Mouse (Mus musculus): ENCODE results near the gene LTO1. TPM values are rescaled to one million over a fixed set of nuclear protein-coding genes. Genes with fewer than 3 reads are reported as not detected.
A peak's percentile ranks its signal among the peaks of the same experiment; 100 is the strongest.
"Not testable (repeated sequence)": the region's sequence is repeated elsewhere in the genome, so short reads cannot be mapped to it uniquely, and the experiment has no call there.

Gene LTO1
- polyA plus RNA-seq, 1 experiment, result 38.0 TPM

GRCm38 (mm10) chr7:144887672-144888071, 27.2 kb upstream of the LTO1 start:
- Histone ChIP-seq H3K27ac (ENCODE audit: insufficient read depth, low read length) (no peak overlapping the region), H3K4me1 (ENCODE audit: control insufficient read depth, insufficient read depth, low read length) (no peaks in the 10 kb centered on the region), H3K27me3 (ENCODE audit: control insufficient read depth, insufficient read depth, low read length) (no peaks in the 10 kb centered on the region), H3K4me3 (replicated peaks; ENCODE audit: insufficient read depth, low read depth, low read length) (no peak overlapping the region)
- 93% methylated on average over 2 of the region's 2 CpGs for WGBS
- DNase-seq, result no peak
- TF ChIP-seq POLR2A (IDR thresholded peaks at IDR 0.05; ENCODE audit: borderline replicate concordance, insufficient read depth, low read length) (no peak), CTCF (IDR thresholded peaks at IDR 0.05; ENCODE audit: borderline replicate concordance, insufficient read depth, low read depth, low read length) (no peak)

DNA sequence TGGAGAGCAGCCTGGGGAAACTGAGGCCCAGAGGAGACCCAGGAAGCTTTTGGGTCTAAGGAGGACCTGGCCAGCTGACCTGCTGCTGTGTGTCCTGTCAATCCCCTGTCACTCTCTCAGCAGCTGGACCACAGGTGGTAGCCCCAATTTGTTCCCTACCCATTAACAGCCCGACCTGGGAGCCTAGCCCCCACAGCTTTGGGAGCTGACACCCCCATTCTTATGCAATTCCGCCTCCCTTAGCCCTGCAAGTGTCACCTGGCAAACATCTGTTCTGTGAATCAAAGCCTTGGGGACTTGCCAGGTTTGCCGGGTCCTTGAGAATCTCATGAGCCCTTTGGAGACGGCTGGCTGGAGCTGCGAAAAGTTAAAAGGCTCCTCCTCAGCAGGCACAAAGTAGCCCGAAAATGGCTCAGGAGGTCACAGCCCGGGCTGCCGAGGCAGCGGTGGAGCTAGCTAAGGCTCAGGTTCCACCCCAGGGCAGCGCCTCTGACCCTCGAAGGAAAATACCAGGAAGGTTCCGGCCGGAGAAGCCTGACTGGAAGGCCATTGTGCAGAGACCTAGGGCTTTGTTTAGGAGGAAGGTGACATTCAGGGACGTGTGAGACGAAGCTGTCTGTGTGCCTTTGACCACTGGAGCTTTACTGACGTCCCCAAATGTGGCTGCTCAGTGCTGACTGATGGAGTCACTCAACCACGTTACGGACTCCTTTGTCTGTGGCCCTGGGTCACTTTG, 26.2 kb upstream of the LTO1 start:
- H3K27me3 ChIP-seq (ENCODE audit: control insufficient read depth, insufficient read depth, low read length), result no peaks in the 10 kb centered on the region
- no peak for DNase-seq
- 15% methylated on average over 18 of the region's 18 CpGs for WGBS
- no peak overlapping the region for H3K4me3 ChIP-seq (replicated peaks; ENCODE audit: insufficient read depth, low read depth, low read length)
- no peak overlapping the region for H3K27ac ChIP-seq (ENCODE audit: insufficient read depth, low read length)
- no peak for TF ChIP-seq CTCF (IDR thresholded peaks at IDR 0.05; ENCODE audit: borderline replicate concordance, insufficient read depth, low read depth, low read length)
- TF ChIP-seq POLR2A (IDR thresholded peaks at IDR 0.05; ENCODE audit: borderline replicate concordance, insufficient read depth, low read length), result no peak
- no peaks in the 10 kb centered on the region for H3K4me1 ChIP-seq (ENCODE audit: control insufficient read depth, insufficient read depth, low read length)

DNA sequence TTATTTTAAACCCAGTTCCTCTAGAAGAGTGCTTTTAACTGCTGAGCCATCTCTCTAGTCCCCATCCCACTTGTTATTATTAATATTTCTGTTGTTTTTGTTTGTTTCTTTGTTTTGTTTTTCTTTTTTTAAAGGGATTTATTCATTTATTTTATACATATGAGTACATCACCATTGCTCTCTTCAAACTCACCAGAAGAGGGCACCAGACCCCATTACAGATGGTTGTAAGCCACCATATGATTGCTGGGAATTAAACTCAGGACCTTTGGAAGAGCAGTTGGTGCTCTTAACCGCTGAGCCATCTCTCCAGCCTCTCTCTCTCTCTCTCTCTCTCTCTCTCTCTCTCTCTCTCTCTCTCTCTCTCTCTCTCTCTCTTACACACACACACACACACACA, 24.2 kb upstream of the LTO1 start:
- not testable (repeated sequence) for H3K27ac ChIP-seq (ENCODE audit: insufficient read depth, low read length); H3K27me3 ChIP-seq (ENCODE audit: control insufficient read depth, insufficient read depth, low read length); H3K4me3 ChIP-seq (replicated peaks; ENCODE audit: insufficient read depth, low read depth, low read length); DNase-seq; H3K4me1 ChIP-seq (ENCODE audit: control insufficient read depth, insufficient read depth, low read length)
- 100% methylated on average over 1 of the region's 1 CpGs for WGBS

DNA sequence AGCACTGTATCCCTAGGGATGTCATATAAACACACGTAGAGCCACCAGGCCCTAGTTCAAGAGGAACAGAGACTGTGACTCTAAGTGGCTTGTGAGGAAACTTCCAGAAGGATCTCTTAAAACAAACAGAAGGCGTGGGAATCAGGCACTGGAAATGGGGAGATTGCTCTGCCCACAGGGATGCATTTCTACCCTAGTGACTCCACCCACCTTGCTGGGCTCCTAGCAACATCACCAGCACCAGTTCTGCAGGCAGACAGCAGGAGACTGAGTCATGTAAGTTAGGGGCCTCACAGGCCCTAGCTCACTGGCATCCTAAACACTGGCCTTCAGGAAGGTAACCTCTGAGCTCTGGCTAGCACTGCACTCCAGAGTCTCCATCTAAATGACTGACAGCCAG, 23.0 kb upstream of the LTO1 start:
- no peaks in the 10 kb centered on the region; the same call in 1 of the 2 replicates for H3K27me3 ChIP-seq (ENCODE audit: control insufficient read depth, insufficient read depth, low read length)
- DNase-seq, result no peak
- no peak overlapping the region for H3K4me3 ChIP-seq (replicated peaks; ENCODE audit: insufficient read depth, low read depth, low read length)
- H3K4me1 ChIP-seq (ENCODE audit: control insufficient read depth, insufficient read depth, low read length), result no peaks in the 10 kb centered on the region
- WGBS, result 75% methylated on average over 2 of the region's 2 CpGs
- no peak for TF ChIP-seq POLR2A (IDR thresholded peaks at IDR 0.05; ENCODE audit: borderline replicate concordance, insufficient read depth, low read length)
- no peak for TF ChIP-seq CTCF (IDR thresholded peaks at IDR 0.05; ENCODE audit: borderline replicate concordance, insufficient read depth, low read depth, low read length)
- H3K27ac ChIP-seq (ENCODE audit: insufficient read depth, low read length), result no peak overlapping the region

DNA sequence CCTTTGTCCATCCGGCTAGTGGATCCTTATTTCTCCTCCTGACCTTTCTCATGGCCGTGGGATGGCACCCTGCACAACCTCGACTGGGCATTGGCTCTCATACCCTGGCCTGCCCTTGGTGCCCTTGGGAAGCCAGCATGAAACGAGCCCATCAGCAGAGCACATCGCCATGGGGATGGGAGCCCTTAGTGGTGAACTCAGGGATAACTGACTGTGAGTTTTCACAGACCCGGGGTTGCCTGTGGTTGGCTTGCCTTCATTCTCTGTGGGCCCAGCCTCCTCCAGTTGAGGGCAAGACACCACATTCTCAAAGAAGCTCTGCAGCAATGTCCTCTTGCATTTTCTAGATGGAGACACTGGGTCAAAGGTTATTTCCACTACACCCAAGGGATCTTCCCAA, 22.6 kb upstream of the LTO1 start:
- no peak for DNase-seq
- Histone ChIP-seq H3K27ac (ENCODE audit: insufficient read depth, low read length) (no peak overlapping the region), H3K4me1 (ENCODE audit: control insufficient read depth, insufficient read depth, low read length) (no peaks in the 10 kb centered on the region), H3K4me3 (replicated peaks; ENCODE audit: insufficient read depth, low read depth, low read length) (no peak overlapping the region), H3K27me3 (ENCODE audit: control insufficient read depth, insufficient read depth, low read length) (no peaks in the 10 kb centered on the region; the same call in 1 of the 2 replicates)
- WGBS, result 39% methylated on average over 6 of the region's 6 CpGs
- TF ChIP-seq POLR2A (IDR thresholded peaks at IDR 0.05; ENCODE audit: borderline replicate concordance, insufficient read depth, low read length) (no peak), CTCF (IDR thresholded peaks at IDR 0.05; ENCODE audit: borderline replicate concordance, insufficient read depth, low read depth, low read length) (no peak)

GRCm38 (mm10) chr7:144894191-144894590, 20.7 kb upstream of the LTO1 start:
- Histone ChIP-seq H3K27ac (ENCODE audit: insufficient read depth, low read length) (no peak overlapping the region), H3K27me3 (ENCODE audit: control insufficient read depth, insufficient read depth, low read length) (no peaks in the 10 kb centered on the region; the same call in 1 of the 2 replicates), H3K4me3 (replicated peaks; ENCODE audit: insufficient read depth, low read depth, low read length) (no peak overlapping the region), H3K4me1 (ENCODE audit: control insufficient read depth, insufficient read depth, low read length) (no peaks in the 10 kb centered on the region)
- DNase-seq, result no peak
- WGBS, result 8% methylated on average over 5 of the region's 5 CpGs
- TF ChIP-seq POLR2A (IDR thresholded peaks at IDR 0.05; ENCODE audit: borderline replicate concordance, insufficient read depth, low read length) (no peak), CTCF (IDR thresholded peaks at IDR 0.05; ENCODE audit: borderline replicate concordance, insufficient read depth, low read depth, low read length) (peak; percentile 29; the same call in 1 of the 2 replicates)

DNA sequence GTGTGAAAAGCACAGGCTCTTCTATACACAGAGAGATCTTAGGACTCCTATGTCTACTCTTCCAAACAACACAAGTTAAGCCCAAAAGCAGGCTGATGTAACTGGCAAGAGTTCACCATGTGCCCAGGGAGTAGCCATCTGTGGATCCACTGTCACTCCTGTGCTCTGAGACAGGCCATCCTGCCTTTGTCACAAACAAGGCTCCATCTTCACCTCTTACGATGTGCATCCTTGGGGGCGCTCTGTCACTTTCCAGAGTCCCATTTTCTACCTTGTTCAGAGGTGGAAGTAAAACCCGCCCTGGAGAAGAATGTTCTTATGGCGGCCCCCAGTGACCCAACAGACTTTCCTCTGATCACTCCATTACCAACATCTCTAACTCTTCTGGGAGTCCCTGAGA, 20.2 kb upstream of the LTO1 start:
- TF ChIP-seq CTCF (IDR thresholded peaks at IDR 0.05; ENCODE audit: borderline replicate concordance, insufficient read depth, low read depth, low read length), result no peak
- no peak for TF ChIP-seq POLR2A (IDR thresholded peaks at IDR 0.05; ENCODE audit: borderline replicate concordance, insufficient read depth, low read length)
- Histone ChIP-seq H3K4me1 (ENCODE audit: control insufficient read depth, insufficient read depth, low read length) (no peaks in the 10 kb centered on the region), H3K4me3 (replicated peaks; ENCODE audit: insufficient read depth, low read depth, low read length) (no peak overlapping the region), H3K27ac (ENCODE audit: insufficient read depth, low read length) (no peak overlapping the region), H3K27me3 (ENCODE audit: control insufficient read depth, insufficient read depth, low read length) (no peaks in the 10 kb centered on the region; the same call in 1 of the 2 replicates)
- 8% methylated on average over 4 of the region's 4 CpGs for WGBS
- DNase-seq, result no peak

GRCm38 (mm10) chr7:144895305-144896111, 19.4 kb upstream of the LTO1 start:
- TF ChIP-seq POLR2A (IDR thresholded peaks at IDR 0.05; ENCODE audit: borderline replicate concordance, insufficient read depth, low read length) (no peak), CTCF (IDR thresholded peaks at IDR 0.05; ENCODE audit: borderline replicate concordance, insufficient read depth, low read depth, low read length) (peak; percentile 87)
- under 1% methylated on average over 37 of the region's 37 CpGs for WGBS
- Histone ChIP-seq H3K27ac (ENCODE audit: insufficient read depth, low read length) (no peak overlapping the region), H3K4me1 (ENCODE audit: control insufficient read depth, insufficient read depth, low read length) (no peaks in the 10 kb centered on the region), H3K4me3 (replicated peaks; ENCODE audit: insufficient read depth, low read depth, low read length) (peak overlapping the region; percentile 8), H3K27me3 (ENCODE audit: control insufficient read depth, insufficient read depth, low read length) (no peaks in the 10 kb centered on the region; the same call in 1 of the 2 replicates)
- peak; percentile 71 to 76 for DNase-seq

All from cerebellum, adult 2 months (tissue).